Mouse (Mus musculus) adrenal gland, postnatal 4 days (tissue): ENCODE measurements around the gene Slc5a2. TPM values are rescaled to one million over a fixed set of nuclear protein-coding genes. Genes with fewer than 3 reads are reported as not detected.

ENCODE experiments used
- DNase-seq, 2 experiments: peaks; one replicate each; pipeline ENCODE4 v3.0.0; 2021 to 2022; ENCODE audit warnings: low spot score in 2 of 2, mixed read lengths in 2 of 2
- total RNA-seq, 2 experiments: library from RNA; stranded (reverse); gene quantifications; 2 replicates each; pipeline ENCODE4 v1.2.3; 2021

Gene Slc5a2
- total RNA-seq, 2 experiments from 2014 or later, result 0.73 to 22.0 TPM

GRCm38 (mm10) chr7:128249998-128250397 is 15.5 kb upstream of the Slc5a2 start:
- DNase-seq, result no peak

GRCm38 (mm10) chr7:128251946-128252345 is 13.5 kb upstream of the Slc5a2 start:
- no peak for DNase-seq

- DNase-seq, result no peak
Measured at GRCm38 (mm10) chr7:128252609-128253008, 12.8 kb upstream of the Slc5a2 start.

GRCm38 (mm10) chr7:128254978-128255377 is 10.5 kb upstream of the Slc5a2 start:
- DNase-seq, result no peak

GRCm38 (mm10) chr7:128255757-128256156 is 9.7 kb upstream of the Slc5a2 start:
- no peak for DNase-seq

GRCm38 (mm10) chr7:128256783-128257334 is 8.6 kb upstream of the Slc5a2 start:
- DNase-seq, result no peak

GRCm38 (mm10) chr7:128266056-128266455 is 599 bp downstream of the Slc5a2 start:
- DNase-seq, result no peak

GRCm38 (mm10) chr7:128267391-128267790 is 1.9 kb downstream of the Slc5a2 start:
- no peak for DNase-seq

- DNase-seq, result no peak
Measured at GRCm38 (mm10) chr7:128267813-128268212, 2.4 kb downstream of the Slc5a2 start.

- no peak for DNase-seq
Measured at GRCm38 (mm10) chr7:128270431-128270850, 5.0 kb downstream of the Slc5a2 start.

- no peak for DNase-seq
Measured at GRCm38 (mm10) chr7:128271496-128271895, 6.0 kb downstream of the Slc5a2 start.

GRCm38 (mm10) chr7:128276051-128276450 is 10.6 kb downstream of the Slc5a2 start:
- DNase-seq, result no peak

- DNase-seq, result no peak
Measured at GRCm38 (mm10) chr7:128279750-128280149, 14.3 kb downstream of the Slc5a2 start.

GRCm38 (mm10) chr7:128281765-128282164 is 16.3 kb downstream of the Slc5a2 start:
- no peak for DNase-seq

- DNase-seq, result no peak
Measured at GRCm38 (mm10) chr7:128282532-128283244, 17.2 kb downstream of the Slc5a2 start.

- no peak for DNase-seq
Measured at GRCm38 (mm10) chr7:128284047-128284446, 18.6 kb downstream of the Slc5a2 start.

GRCm38 (mm10) chr7:128285060-128285459 is 19.6 kb downstream of the Slc5a2 start:
- DNase-seq, result no peak

- DNase-seq, result no peak
Measured at GRCm38 (mm10) chr7:128288923-128289544, 23.6 kb downstream of the Slc5a2 start.

GRCm38 (mm10) chr7:128294785-128295184 is 29.3 kb downstream of the Slc5a2 start:
- no peak for DNase-seq

- no peak for DNase-seq
Measured at GRCm38 (mm10) chr7:128296514-128296913, 31.1 kb downstream of the Slc5a2 start.

GRCm38 (mm10) chr7:128297291-128297616 is 31.8 kb downstream of the Slc5a2 start:
- DNase-seq, result no peak

GRCm38 (mm10) chr7:128297617-128298480 is 32.4 kb downstream of the Slc5a2 start, which contains the start of gene BC017158:
TSS of gene BC017158 (minus strand) at chr7:128298170.
- DNase-seq, result peak; percentile 25 to 35
